Mouse (Mus musculus) CH12.LX (cell line): ENCODE results near the gene Retreg3. TPM values are rescaled to one million over a fixed set of nuclear protein-coding genes. Genes with fewer than 3 reads are reported as not detected.

Source experiments
- DNase-seq: peaks from one replicate; pipeline ENCODE4 v3.0.0-alpha.2; 2013; ENCODE audit errors: extremely low read depth
- H3K27ac ChIP-seq: 2 replicates; pipeline ENCODE4 v1.5.1; 2012; ENCODE audit warnings: low read depth, mild to moderate bottlenecking, control low read depth, moderate library complexity; ENCODE audit not compliant: insufficient read depth
- H3K27me3 ChIP-seq: replicated peaks from 2 replicates; pipeline ENCODE3; 2012; ENCODE audit warnings: inconsistent platforms
- H3K36me3 ChIP-seq, 2 experiments: replicated peaks in 1 of 2; 2 replicates each; pipeline versions ENCODE3 to v1.6.1; 2012; ENCODE audit warnings: inconsistent platforms in 1 of 2, low read length in 1 of 2, mild to moderate bottlenecking in 1 of 2, mixed read lengths in 1 of 2, moderate library complexity in 1 of 2; ENCODE audit not compliant: control insufficient read depth in 1 of 2, insufficient read depth in 1 of 2
- H3K4me1 ChIP-seq, 2 experiments: 2 replicates each; pipeline ENCODE4 v1.6.1; 2012; ENCODE audit warnings: inconsistent platforms in 1 of 2, moderate library complexity in 1 of 2; ENCODE audit not compliant: insufficient read depth in 2 of 2, control insufficient read depth in 1 of 2
- H3K4me2 ChIP-seq: 2 replicates; pipeline ENCODE4 v1.6.1; 2012; ENCODE audit warnings: low read depth, mild to moderate bottlenecking, control low read depth; ENCODE audit not compliant: poor library complexity, insufficient read depth, severe bottlenecking
- H3K4me3 ChIP-seq, 3 experiments: fragments of 150-350 bp in 1 of 3; sonication (generic) in 1 of 3; replicated peaks in 1 of 3; 2 replicates each; pipeline versions ENCODE3 to v1.5.1; 2011 to 2012; ENCODE audit warnings: low read depth in 2 of 3, low read length in 2 of 3, mild to moderate bottlenecking in 2 of 3, moderate library complexity in 2 of 3, control low read depth in 1 of 3, improper control_type of control experiment in 1 of 3, inconsistent platforms in 1 of 3, mixed read lengths in 1 of 3; ENCODE audit not compliant: poor library complexity in 1 of 3
- H3K79me2 ChIP-seq: replicated peaks from 2 replicates; pipeline ENCODE4 v1.6.1; 2012; ENCODE audit warnings: mild to moderate bottlenecking, moderate library complexity; ENCODE audit not compliant: control insufficient read depth, poor library complexity, insufficient read depth, severe bottlenecking; ENCODE audit errors: extremely low read depth
- H3K9ac ChIP-seq: 2 replicates; pipeline ENCODE4 v1.6.1; 2012; ENCODE audit warnings: low read depth, mild to moderate bottlenecking, control low read depth, moderate library complexity; ENCODE audit not compliant: insufficient read depth
- H3K9me3 ChIP-seq: replicated peaks from 2 replicates; pipeline ENCODE3; 2012; ENCODE audit warnings: low read length, inconsistent platforms, mixed read lengths
- BHLHE40 ChIP-seq: IDR thresholded peaks from 2 replicates; pipeline ENCODE4 v1.6.1; 2011; ENCODE audit warnings: mild to moderate bottlenecking, low read depth, low read length, improper control_type of control experiment
- CHD1 ChIP-seq: IDR thresholded peaks from 2 replicates; pipeline ENCODE4 v1.6.1; 2012; ENCODE audit warnings: low read depth, low read length, improper control_type of control experiment, inconsistent platforms
- CHD2 ChIP-seq: IDR thresholded peaks from 2 replicates; pipeline ENCODE4 v1.6.1; 2011; ENCODE audit warnings: low read length, improper control_type of control experiment
- CTCF ChIP-seq, 2 experiments: IDR thresholded peaks in 1 of 2; conservative IDR thresholded peaks in 1 of 2; 2 replicates each; pipeline ENCODE4 v1.5.1; 2011 to 2012; ENCODE audit warnings: low read depth in 2 of 2, low read length in 2 of 2, improper control_type of control experiment in 1 of 2, inconsistent platforms in 1 of 2, mild to moderate bottlenecking in 1 of 2, moderate library complexity in 1 of 2
- E2F4 ChIP-seq: IDR thresholded peaks from 2 replicates; pipeline ENCODE4 v1.6.1; 2011; ENCODE audit warnings: low read depth, low read length, improper control_type of control experiment; ENCODE audit not compliant: insufficient replicate concordance
- ELF1 ChIP-seq: IDR thresholded peaks from 2 replicates; pipeline ENCODE4 v1.6.1; 2014; ENCODE audit warnings: low read depth, mild to moderate bottlenecking, inconsistent platforms, low read length, improper control_type of control experiment
- EP300 ChIP-seq: IDR thresholded peaks from 2 replicates; pipeline ENCODE4 v1.6.1; 2011; ENCODE audit warnings: low read length, improper control_type of control experiment
- ETS1 ChIP-seq: conservative IDR thresholded peaks from 2 replicates; pipeline ENCODE4 v1.6.1; 2012; ENCODE audit warnings: low read depth, mild to moderate bottlenecking, inconsistent platforms, low read length, improper control_type of control experiment, moderate library complexity
- GABPA ChIP-seq: IDR thresholded peaks from 2 replicates; pipeline ENCODE4 v1.6.1; 2012; ENCODE audit warnings: low read depth, low read length, improper control_type of control experiment, inconsistent platforms; ENCODE audit not compliant: insufficient replicate concordance
- HCFC1 ChIP-seq: IDR thresholded peaks from 2 replicates; pipeline ENCODE4 v1.6.1; 2012; ENCODE audit warnings: low read depth, mild to moderate bottlenecking, inconsistent platforms, low read length, improper control_type of control experiment
- IRF4 ChIP-seq: IDR thresholded peaks from 2 replicates; pipeline ENCODE4 v1.6.1; 2014; ENCODE audit warnings: low read depth, mild to moderate bottlenecking, inconsistent platforms, low read length, improper control_type of control experiment
- JUN ChIP-seq: IDR thresholded peaks from 2 replicates; pipeline ENCODE4 v1.6.1; 2011; ENCODE audit warnings: low read depth, mild to moderate bottlenecking, low read length, improper control_type of control experiment, moderate library complexity; ENCODE audit not compliant: insufficient read depth
- JUND ChIP-seq: conservative IDR thresholded peaks from 2 replicates; pipeline ENCODE4 v1.6.1; 2011; ENCODE audit warnings: low read depth, low read length, improper control_type of control experiment
- KAT2A ChIP-seq: IDR thresholded peaks from 2 replicates; pipeline ENCODE4 v1.6.1; 2012; ENCODE audit warnings: low read length, improper control_type of control experiment, inconsistent platforms; ENCODE audit not compliant: insufficient replicate concordance
- MAFK ChIP-seq: IDR thresholded peaks from 2 replicates; pipeline ENCODE4 v1.6.1; 2011; ENCODE audit warnings: low read length, improper control_type of control experiment; ENCODE audit not compliant: insufficient replicate concordance
- MAX ChIP-seq: IDR thresholded peaks from 2 replicates; pipeline ENCODE4 v1.6.1; 2011; ENCODE audit warnings: low read length, improper control_type of control experiment
- MAZ ChIP-seq: IDR thresholded peaks from 2 replicates; pipeline ENCODE4 v1.6.1; 2012; ENCODE audit warnings: low read depth, mild to moderate bottlenecking, inconsistent platforms, low read length, improper control_type of control experiment, moderate library complexity
- MEF2A ChIP-seq: IDR thresholded peaks from 2 replicates; pipeline ENCODE4 v1.6.1; 2014; ENCODE audit warnings: low read depth, mild to moderate bottlenecking, inconsistent platforms, low read length, improper control_type of control experiment, borderline replicate concordance
- MXI1 ChIP-seq: IDR thresholded peaks from 2 replicates; pipeline ENCODE4 v1.6.1; 2011; ENCODE audit warnings: mild to moderate bottlenecking, low read depth, low read length, improper control_type of control experiment
- MYC ChIP-seq: IDR thresholded peaks from 2 replicates; pipeline ENCODE4 v1.6.1; 2011; ENCODE audit warnings: low read depth, mild to moderate bottlenecking, improper control_type of control experiment, low read length
- NELFE ChIP-seq: IDR thresholded peaks from 2 replicates; pipeline ENCODE4 v1.6.1; 2011; ENCODE audit warnings: low read depth, low read length, improper control_type of control experiment
- NRF1 ChIP-seq: IDR thresholded peaks from 2 replicates; pipeline ENCODE4 v1.6.1; 2014; ENCODE audit warnings: low read depth, mild to moderate bottlenecking, inconsistent platforms, low read length, improper control_type of control experiment, moderate library complexity
- PAX5 ChIP-seq: IDR thresholded peaks from 2 replicates; pipeline ENCODE4 v1.6.1; 2012; ENCODE audit warnings: low read length, inconsistent platforms, mixed read lengths
- POLR2A ChIP-seq: IDR thresholded peaks from 2 replicates; pipeline ENCODE4 v1.6.1; 2011; ENCODE audit warnings: low read depth, mild to moderate bottlenecking, improper control_type of control experiment, low read length
- POLR2AphosphoS2 ChIP-seq: IDR thresholded peaks from 2 replicates; pipeline ENCODE4 v1.6.1; 2011; ENCODE audit warnings: low read depth, low read length, improper control_type of control experiment
- RAD21 ChIP-seq: IDR thresholded peaks from 2 replicates; pipeline ENCODE4 v1.6.1; 2011; ENCODE audit warnings: low read depth, mild to moderate bottlenecking, low read length, improper control_type of control experiment, moderate library complexity
- RCOR1 ChIP-seq: conservative IDR thresholded peaks from 2 replicates; pipeline ENCODE4 v1.6.1; 2012; ENCODE audit warnings: low read depth, mild to moderate bottlenecking, inconsistent platforms, low read length, improper control_type of control experiment
- SIN3A ChIP-seq: IDR thresholded peaks from 2 replicates; pipeline ENCODE4 v1.6.1; 2012; ENCODE audit warnings: low read length, improper control_type of control experiment, inconsistent platforms
- SMC3 ChIP-seq: IDR thresholded peaks from 2 replicates; pipeline ENCODE4 v1.6.1; 2011; ENCODE audit warnings: low read depth, low read length, improper control_type of control experiment
- TBP ChIP-seq: conservative IDR thresholded peaks from 2 replicates; pipeline ENCODE4 v1.6.1; 2011; ENCODE audit warnings: low read depth, low read length, improper control_type of control experiment
- TCF12 ChIP-seq: IDR thresholded peaks from 2 replicates; pipeline ENCODE4 v1.6.1; 2014; ENCODE audit warnings: low read depth, mild to moderate bottlenecking, inconsistent platforms, low read length, improper control_type of control experiment
- UBTF ChIP-seq: IDR thresholded peaks from 2 replicates; pipeline ENCODE4 v1.6.1; 2012; ENCODE audit warnings: low read depth, mild to moderate bottlenecking, inconsistent platforms, low read length, improper control_type of control experiment, moderate library complexity
- USF2 ChIP-seq: conservative IDR thresholded peaks from 2 replicates; pipeline ENCODE4 v1.6.1; 2011; ENCODE audit warnings: low read depth, low read length, improper control_type of control experiment
- ZC3H11A ChIP-seq: IDR thresholded peaks from 2 replicates; pipeline ENCODE4 v1.6.1; 2012; ENCODE audit warnings: low read depth, mild to moderate bottlenecking, inconsistent platforms, low read length, improper control_type of control experiment
- ZKSCAN1 ChIP-seq: IDR thresholded peaks from 2 replicates; pipeline ENCODE4 v1.6.1; 2012; ENCODE audit warnings: low read depth, inconsistent platforms, low read length, improper control_type of control experiment, borderline replicate concordance
- ZMIZ1 ChIP-seq: IDR thresholded peaks from 2 replicates; pipeline ENCODE4 v1.6.1; 2012; ENCODE audit warnings: low read depth, mild to moderate bottlenecking, inconsistent platforms, low read length, improper control_type of control experiment
- ZNF384 ChIP-seq: IDR thresholded peaks from 2 replicates; pipeline ENCODE4 v1.6.1; 2012; ENCODE audit warnings: low read depth, low read length, improper control_type of control experiment, inconsistent platforms
- dilution Hi-C: fragments of 300-500 bp; cut with MboI; formaldehyde crosslinking; loops from 2 replicates; pipeline ENCODE4 v1.14.3; 2020; ENCODE audit warnings: low sequenced_read_pairs; ENCODE audit not compliant: extremely low pct_unique_long_range_greater_than_20kb, extremely low pct_ligation_motif_present
- in situ Hi-C: fragments of 300-500 bp; cut with MboI; formaldehyde crosslinking; loops from 3 replicates; pipeline ENCODE4 v1.14.3; 2019; ENCODE audit warnings: low sequenced_read_pairs, low pct_ligation_motif_present, low pct_unique_long_range_greater_than_20kb, mixed read lengths
- polyA plus RNA-seq: library from polyadenylated mRNA; unstranded; fragments of >175 nt; gene quantifications from 2 replicates; pipeline ENCODE4 v1.2.1, GENCODE M21; 2012; ENCODE audit warnings: low read depth; ENCODE audit not compliant: insufficient read length
- total RNA-seq, 2 experiments: library from RNA; depleted of rRNA; stranded (reverse); fragments of 300-350 nt in 1 of 2; fragments of >200 nt in 1 of 2; gene quantifications; 2 replicates each; pipeline ENCODE4 v1.2.3; 2012 to 2014

Retreg3 gene
- total and polyA plus RNA-seq, 3 experiments, result 48.2 to 55.9 (median 54.3) TPM

DNA sequence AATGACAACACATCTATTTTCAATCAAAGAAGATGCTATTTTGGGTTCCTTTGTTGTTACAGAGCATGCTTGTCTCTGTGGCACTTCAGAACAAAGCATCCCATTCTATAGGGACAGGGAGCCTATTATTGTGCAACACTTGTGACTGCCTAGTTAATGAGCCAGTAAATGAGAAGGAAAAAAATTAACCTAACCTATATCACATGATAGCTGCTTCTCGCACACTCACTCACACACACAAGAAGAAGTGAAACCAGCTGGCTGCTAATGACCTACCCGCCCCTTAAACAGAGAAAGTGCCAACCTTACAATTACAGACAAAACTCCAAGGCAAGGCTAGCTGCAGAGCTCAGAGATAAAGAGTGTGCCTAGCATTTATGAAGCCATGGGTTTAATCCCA is 4.1 kb downstream of the Retreg3 start (continued):
- TF ChIP-seq ZMIZ1 (no peak), NELFE (no peak), EP300 (peak; percentile 95), MAX (no peak), JUND (0 out of 2 replicates have a peak, but pooled peaks have one; percentile 34)

DNA sequence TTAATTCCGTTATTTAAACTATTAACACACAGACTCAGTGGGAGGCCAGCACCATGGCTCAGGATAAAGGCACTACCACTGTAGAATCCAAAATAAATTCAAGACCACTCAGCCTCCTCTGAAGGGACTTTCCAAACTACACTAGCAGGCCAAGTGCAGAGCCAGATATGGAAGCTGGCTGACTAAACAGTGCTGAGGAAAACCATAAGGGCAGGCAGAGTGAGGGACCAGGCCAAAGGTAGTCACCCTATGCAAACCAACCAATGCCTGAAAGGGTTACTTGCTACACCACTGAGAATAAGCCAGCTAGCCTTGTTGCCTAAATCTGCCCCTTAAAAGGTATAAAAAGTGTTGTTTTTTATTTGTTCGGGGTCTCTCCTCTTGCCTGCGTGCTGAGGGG is 7.5 kb downstream of the Retreg3 start:
- Histone ChIP-seq H3K4me2 (peak overlapping the region; percentile 24; the same call in 1 of the 2 replicates), H3K4me3 (no peak overlapping the region), H3K9ac (no peak overlapping the region; the same call in 1 of the 2 replicates), H3K79me2 (peaks cover 89% of the 10 kb centered on the region), H3K27ac (peak overlapping the region; percentile 45), H3K36me3 (peaks cover 15 to 60% of the 10 kb centered on the region in 2 experiments), H3K4me1 (peaks cover 20 to 75% of the 10 kb centered on the region in 2 experiments), H3K9me3 (peaks cover 13% of the 10 kb centered on the region), H3K27me3 (no peaks in the 10 kb centered on the region)
- dilution Hi-C loops (no loop called here), in situ Hi-C loops (no loop called here)
- DNase-seq, result peak; percentile 64
- TF ChIP-seq EP300, result peak; percentile 25; the same call in 1 of the 2 replicates
- no peak for TF ChIP-seq ZC3H11A
- peak; percentile 77 for TF ChIP-seq IRF4
- no peak for TF ChIP-seq JUND
- TF ChIP-seq GABPA, result no peak
- TF ChIP-seq E2F4, result no peak; the same call in 1 of the 2 replicates
- TF ChIP-seq TCF12, result peak; percentile 42; the same call in 1 of the 2 replicates
- 0 out of 2 replicates have a peak, but pooled peaks have one; percentile 19 for TF ChIP-seq MAFK
- no peak; the same call in 1 of the 2 replicates for TF ChIP-seq RAD21
- peak; percentile 60; the same call in 1 of the 2 replicates for TF ChIP-seq SIN3A
- no peak for TF ChIP-seq RCOR1
- peak; percentile 90 for TF ChIP-seq MEF2A
- TF ChIP-seq USF2, result no peak
- TF ChIP-seq MAX, result peak; percentile 27
- no peak for TF ChIP-seq TBP
- TF ChIP-seq HCFC1, result no peak
- peak; percentile 53; the same call in 1 of the 2 replicates for TF ChIP-seq MAZ
- TF ChIP-seq SMC3, result no peak
- no peak for TF ChIP-seq MYC
- TF ChIP-seq MXI1, result 0 out of 2 replicates have a peak, but pooled peaks have one; percentile 48
- TF ChIP-seq JUN, result no peak
- TF ChIP-seq ZNF384, result no peak
- no peak for TF ChIP-seq ZKSCAN1
- no peak for TF ChIP-seq ELF1
- TF ChIP-seq NRF1, result no peak
- TF ChIP-seq ETS1, result peak; percentile 52
- peak; percentile 46; the same call in 1 of the 2 replicates for TF ChIP-seq CHD2
- no peak for TF ChIP-seq CTCF (conservative IDR thresholded peaks at IDR 0.05 in 1 of 2, IDR thresholded peaks at IDR 0.05 in 1 of 2; ENCODE audit: low read depth in 2 of 2, low read length in 2 of 2)
- no peak for TF ChIP-seq CHD1
- TF ChIP-seq NELFE, result peak; percentile 23; the same call in 1 of the 2 replicates
- no peak for TF ChIP-seq ZMIZ1
- TF ChIP-seq POLR2A, result 0 out of 2 replicates have a peak, but pooled peaks have one; percentile 21
- no peak for TF ChIP-seq PAX5
- 0 out of 2 replicates have a peak, but pooled peaks have one; percentile 42 for TF ChIP-seq UBTF
- TF ChIP-seq POLR2AphosphoS2, result no peak
- peak; percentile 55 for TF ChIP-seq BHLHE40
- TF ChIP-seq KAT2A, result no peak
